Mouse (Mus musculus) C2C12 (cell line): Measurements from ENCODE around the gene Slc45a1.

Experiments
- CTCF ChIP-seq: IDR thresholded peaks from one replicate; pipeline ENCODE4 v1.5.1; 2011; ENCODE audit not compliant: control insufficient read depth, insufficient read depth, insufficient read length
- USF1 ChIP-seq: IDR thresholded peaks from one replicate; pipeline ENCODE4 v1.6.1; 2011; ENCODE audit warnings: low read depth, mild to moderate bottlenecking, control low read depth, moderate library complexity

DNA sequence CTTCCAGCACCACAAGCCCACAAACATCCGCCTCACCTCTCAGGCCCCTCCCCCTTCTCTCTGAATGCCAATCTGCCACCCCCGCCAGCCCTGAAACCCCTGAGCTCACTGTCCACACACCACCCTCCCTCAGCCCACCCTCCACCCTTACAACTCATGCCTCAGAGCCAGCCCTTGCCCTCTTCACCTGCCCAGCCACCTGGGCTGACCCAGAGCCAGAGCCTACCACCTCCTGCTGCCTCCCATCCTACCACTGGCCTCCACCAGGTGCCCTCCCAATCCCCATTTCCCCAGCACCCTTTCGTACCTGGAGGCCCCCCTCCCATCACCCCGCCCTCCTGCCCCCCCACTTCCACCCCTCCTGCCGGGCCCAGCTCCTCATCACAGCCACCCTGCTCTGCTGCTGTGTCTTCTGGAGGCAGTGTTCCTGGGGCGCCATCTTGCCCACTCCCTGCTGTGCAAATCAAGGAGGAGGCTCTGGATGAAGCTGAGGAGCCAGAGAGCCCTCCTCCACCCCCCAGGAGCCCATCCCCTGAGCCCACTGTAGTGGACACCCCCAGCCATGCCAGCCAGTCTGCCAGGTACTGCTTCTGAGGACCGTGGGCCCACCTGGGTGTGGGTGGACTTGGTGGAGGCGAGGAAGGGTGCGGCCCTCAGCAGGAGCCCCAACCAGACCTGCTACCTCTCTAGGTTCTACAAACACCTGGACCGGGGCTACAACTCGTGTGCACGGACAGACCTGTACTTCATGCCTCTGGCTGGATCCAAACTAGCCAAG lies 36.5 kb downstream of the Slc45a1 start:
- TF ChIP-seq USF1 (no peak), CTCF (no peak)
